9 mouse cellular contexts compared by ENCODE assay signal in genomic region chr19:58455061-58455495, GRCm38 (mm10). TPM values are rescaled to one million over a fixed set of nuclear protein-coding genes. Genes with fewer than 3 reads are reported as not detected.
DNase-seq lines count a peak whose midpoint lies in the region; ATAC-seq and TF ChIP-seq lines count a peak whose summit lies in the region.
"Had no signal": no experiment of that assay in that cellular context is flagged by ENCODE, and none has a peak within 500 bp of the region (broad histone marks: within the 10 kb centered on the region; RNA-seq: fewer than 3 reads in every experiment).

No protein-coding gene starts in this region.

- H3K36me3 ChIP-seq in spleen, adult 2 months (ENCODE audit: control insufficient read depth, insufficient read depth, low read length): no peaks in the 10 kb centered on the region
- no peaks in the 10 kb centered on the region for H3K36me3 ChIP-seq in forebrain, embryonic 10.5 days (replicated peaks)
- H3K36me3 ChIP-seq in hindbrain, embryonic 12.5 days: no peaks in the 10 kb centered on the region
- H3K36me3 ChIP-seq in midbrain, embryonic 11.5 days (ENCODE audit: control insufficient read depth, insufficient read depth, low read length): no peaks in the 10 kb centered on the region
- H3K36me3 ChIP-seq in stomach, embryonic 16.5 days (ENCODE audit: control insufficient read depth, insufficient read depth, low read length): no peaks in the 10 kb centered on the region

- no peaks in the 10 kb centered on the region for H3K9me3 ChIP-seq in forebrain, embryonic 10.5 days
- H3K9me3 ChIP-seq in hindbrain, embryonic 12.5 days (replicated peaks): no peaks in the 10 kb centered on the region
- no peaks in the 10 kb centered on the region for H3K9me3 ChIP-seq in midbrain, embryonic 11.5 days (ENCODE audit: control insufficient read depth, low read length)
- H3K9me3 ChIP-seq in stomach, embryonic 16.5 days (replicated peaks; ENCODE audit: control insufficient read depth, low read length): no peaks in the 10 kb centered on the region

- DNase-seq in spleen, adult 2 months (ENCODE audit: low read depth in 1 of 2, low spot score in 2 of 2): peak in 1 of 2 experiments; percentile 28
- no peak for DNase-seq in spleen, adult 12 weeks (ENCODE audit: low spot score)
- peak; percentile 75 for DNase-seq in forebrain, embryonic 10.5 days (ENCODE audit: extremely low spot score, low spot score)
- peak; percentile 49 for DNase-seq in left cerebral cortex, postnatal 4 days
- DNase-seq in midbrain, embryonic 11.5 days (ENCODE audit: low spot score, missing footprints): peak; percentile 97
- DNase-seq in adrenal gland, postnatal 14 days: no peak

- peak overlapping the region; percentile 67 for H3K9ac ChIP-seq in hindbrain, embryonic 12.5 days
- H3K9ac ChIP-seq in midbrain, embryonic 11.5 days (ENCODE audit: low read length): peak overlapping the region; percentile 61
- H3K9ac ChIP-seq in stomach, embryonic 16.5 days (ENCODE audit: low read length): peak overlapping the region; percentile 69

- peaks cover 15% of the 10 kb centered on the region for H3K27me3 ChIP-seq in spleen, adult 2 months (ENCODE audit: control insufficient read depth, insufficient read depth, low read length)
- peaks cover 99% of the 10 kb centered on the region for H3K27me3 ChIP-seq in forebrain, embryonic 10.5 days (ENCODE audit: poor library complexity, severe bottlenecking)
- H3K27me3 ChIP-seq in hindbrain, embryonic 12.5 days: peaks cover 24% of the 10 kb centered on the region
- peaks cover 22% of the 10 kb centered on the region for H3K27me3 ChIP-seq in midbrain, embryonic 11.5 days (ENCODE audit: control insufficient read depth, insufficient read depth, low read length)
- H3K27me3 ChIP-seq in stomach, embryonic 16.5 days (ENCODE audit: control insufficient read depth, insufficient read depth, low read length): peaks cover 17% of the 10 kb centered on the region; the same call in 1 of the 2 replicates

- intact Hi-C loops in left cerebral cortex, postnatal 4 days (cut with DNase I): loop anchor here (10.0 kb wide), 1 partner anchor 230 kb away; no protein-coding TSS in a partner anchor

- TF ChIP-seq CTCF in spleen, adult 2 months (IDR thresholded peaks at IDR 0.05; ENCODE audit: extremely low read depth, insufficient read depth, insufficient read length, insufficient replicate concordance): no peak; the same call in 1 of the 2 replicates

- ATAC-seq in hindbrain, embryonic 12.5 days (ENCODE audit: low FRiP score): peak; percentile 60
- peak; percentile 30; the same call in 1 of the 2 replicates for ATAC-seq in midbrain, embryonic 11.5 days (ENCODE audit: low FRiP score)
- ATAC-seq in stomach, embryonic 16.5 days (ENCODE audit: insufficient read depth, low FRiP score): peak; percentile 22; the same call in 1 of the 2 replicates

- H3K4me3 ChIP-seq in spleen, adult 2 months (ENCODE audit: extremely low read depth, insufficient read depth, insufficient read length): peak overlapping the region; percentile 57
- peak overlapping the region; percentile 66 for H3K4me3 ChIP-seq in forebrain, embryonic 10.5 days
- H3K4me3 ChIP-seq in hindbrain, embryonic 12.5 days: peak overlapping the region; percentile 56
- peak overlapping the region; percentile 51 for H3K4me3 ChIP-seq in midbrain, embryonic 11.5 days (ENCODE audit: low read depth, low read length)
- H3K4me3 ChIP-seq in stomach, embryonic 16.5 days (replicated peaks; ENCODE audit: low read length): peak overlapping the region; percentile 63

- H3K4me2 ChIP-seq in hindbrain, embryonic 12.5 days (replicated peaks): peak overlapping the region; percentile 88
- peak overlapping the region; percentile 86 for H3K4me2 ChIP-seq in midbrain, embryonic 11.5 days
- H3K4me2 ChIP-seq in stomach, embryonic 16.5 days (ENCODE audit: low read depth, low read length): peak overlapping the region; percentile 98

- 2% methylated on average over 21 of the region's 21 CpGs for WGBS in spleen, adult 2 months
- WGBS in forebrain, embryonic 10.5 days: under 1% methylated on average over 21 of the region's 21 CpGs
- WGBS in hindbrain, embryonic 12.5 days: under 1% methylated on average over 21 of the region's 21 CpGs
- under 1% methylated on average over 21 of the region's 21 CpGs for WGBS in midbrain, embryonic 11.5 days
- under 1% methylated on average over 21 of the region's 21 CpGs for WGBS in stomach, embryonic 16.5 days

- no peak overlapping the region for H3K27ac ChIP-seq in spleen, adult 2 months (ENCODE audit: insufficient read depth, low read length)
- peak overlapping the region; percentile 79 for H3K27ac ChIP-seq in forebrain, embryonic 10.5 days
- H3K27ac ChIP-seq in hindbrain, embryonic 12.5 days: peak overlapping the region; percentile 83
- H3K27ac ChIP-seq in midbrain, embryonic 11.5 days (ENCODE audit: low read depth, low read length): peak overlapping the region; percentile 67
- H3K27ac ChIP-seq in stomach, embryonic 16.5 days (ENCODE audit: low read length): peak overlapping the region; percentile 47

- H3K4me1 ChIP-seq in spleen, adult 2 months (ENCODE audit: control insufficient read depth, insufficient read depth, insufficient read length): peaks cover 26% of the 10 kb centered on the region
- peaks cover 62% of the 10 kb centered on the region for H3K4me1 ChIP-seq in forebrain, embryonic 10.5 days
- peaks cover 59% of the 10 kb centered on the region for H3K4me1 ChIP-seq in hindbrain, embryonic 12.5 days
- peaks cover 6% of the 10 kb centered on the region for H3K4me1 ChIP-seq in midbrain, embryonic 11.5 days (ENCODE audit: control insufficient read depth, insufficient read depth, low read length)
- peaks cover 25% of the 10 kb centered on the region for H3K4me1 ChIP-seq in stomach, embryonic 16.5 days (ENCODE audit: control insufficient read depth, insufficient read depth, low read length)

- TF ChIP-seq POLR2A in spleen, adult 2 months (IDR thresholded peaks at IDR 0.05; ENCODE audit: low read depth, low read length): no peak

RNA-seq across cellular contexts. Expression of gene Gfra1, which starts 0.6 kb away (rescaled TPM):
- 0.09 and 0.82 TPM in 2 replicates for polyA plus RNA-seq in spleen, adult 2 months (2012; rRNA removed)
- polyA plus RNA-seq in forebrain, embryonic 10.5 days (2016; fragmentation: Nextera tagmentation; extraction: Ambion mirVana): 5.2 and 6.3 TPM in 2 replicates
- 59.8 and 65.1 TPM in 2 replicates for polyA plus RNA-seq in hindbrain, embryonic 12.5 days (2016; fragmentation: Nextera tagmentation; extraction: Ambion mirVana)
- total RNA-seq in left cerebral cortex, postnatal 4 days (2021): 10 to 100 TPM; 13.9 to 24.5 TPM
- 26.7 and 28.5 TPM in 2 replicates for polyA plus RNA-seq in midbrain, embryonic 11.5 days (2014; fragmentation: Nextera tagmentation; extraction: Ambion mirVana)
- polyA plus RNA-seq in stomach, embryonic 16.5 days (2015; fragmentation: Nextera tagmentation; extraction: Ambion mirVana): 26.2 and 31.1 TPM in 2 replicates
- 2.8 and 10.1 TPM in 2 replicates for total RNA-seq in adrenal gland, postnatal 14 days (2021)

RNA-seq across cellular contexts. Expression of gene Ccdc172, which starts 56.7 kb away (rescaled TPM):
- polyA plus RNA-seq in spleen, adult 2 months (2012; rRNA removed): not detected in 2 replicates
- not detected in 2 replicates for polyA plus RNA-seq in forebrain, embryonic 10.5 days (2016; fragmentation: Nextera tagmentation; extraction: Ambion mirVana)
- not detected in 2 replicates for polyA plus RNA-seq in hindbrain, embryonic 12.5 days (2016; fragmentation: Nextera tagmentation; extraction: Ambion mirVana)
- total RNA-seq in left cerebral cortex, postnatal 4 days (2021): not detected
- not detected in 2 replicates for polyA plus RNA-seq in midbrain, embryonic 11.5 days (2014; fragmentation: Nextera tagmentation; extraction: Ambion mirVana)
- not detected in 2 replicates for polyA plus RNA-seq in stomach, embryonic 16.5 days (2015; fragmentation: Nextera tagmentation; extraction: Ambion mirVana)
- total RNA-seq in adrenal gland, postnatal 14 days (2021): not detected in 2 replicates
- polyA plus RNA-seq: large intestine, adult 2 months had no signal

Comparison
In these comparisons a context has a peak if more than half of its experiments do, and no peak if none do; other contexts are left out.
1. DNase-seq: peak in forebrain, embryonic 10.5 days (single experiment), left cerebral cortex, postnatal 4 days (single experiment) and midbrain, embryonic 11.5 days (single experiment); none in spleen, adult 12 weeks (single experiment) and adrenal gland, postnatal 14 days (single experiment).
2. Peak in every context shown above with its lines, with median percentiles within 50 percentile points of each other: H3K4me3 ChIP-seq, ATAC-seq, H3K4me2 ChIP-seq and H3K9ac ChIP-seq.